Mouse (Mus musculus): ENCODE results near the gene Inpp1. TPM values are rescaled to one million over a fixed set of nuclear protein-coding genes. Genes with fewer than 3 reads are reported as not detected.

Gene Inpp1
- polyA plus RNA-seq (2017; shearing (Covaris generic)), result 155 TPM

DNA sequence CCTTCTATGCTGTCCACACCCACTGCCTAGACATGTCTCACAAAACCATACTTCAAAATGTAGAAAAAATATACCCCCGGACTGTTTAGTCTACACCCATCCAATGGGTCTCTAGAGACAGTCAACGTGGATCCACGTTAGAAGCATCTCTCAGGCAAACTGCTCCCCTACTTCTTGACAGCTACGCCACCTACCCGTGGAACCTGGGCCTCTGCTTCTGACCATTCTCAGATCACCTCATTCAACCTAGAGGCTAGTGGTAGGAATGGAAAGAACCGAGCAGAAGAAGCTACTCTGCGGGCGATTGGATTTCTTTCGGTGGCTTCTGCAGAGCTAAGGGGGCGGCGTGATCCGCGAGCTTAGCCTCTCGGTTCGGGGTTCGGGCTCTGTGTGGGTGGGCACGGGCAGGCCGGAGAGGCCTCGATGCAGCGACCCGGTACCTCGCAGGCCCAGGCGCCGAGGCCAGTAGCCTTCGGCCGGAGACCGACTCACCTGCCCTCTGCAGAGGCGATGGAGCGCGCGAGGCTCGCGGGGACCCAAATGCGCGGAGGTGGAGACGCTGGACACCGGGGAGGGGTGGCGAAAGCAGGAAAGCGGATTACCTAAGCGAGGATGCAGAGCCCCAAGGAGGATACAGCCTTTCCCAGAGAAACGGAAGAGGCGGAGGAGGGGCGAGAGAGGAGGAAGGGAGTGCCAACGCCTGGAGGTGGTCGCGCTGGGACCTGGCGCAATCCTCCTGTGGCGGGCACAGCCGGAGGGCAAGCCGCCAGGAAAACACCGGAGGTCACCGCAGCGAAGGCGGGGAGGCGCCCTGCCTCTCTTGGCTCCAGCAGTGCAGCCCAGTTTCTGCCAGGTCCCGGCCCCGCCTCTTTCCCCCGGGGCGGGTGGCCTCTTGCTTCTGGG lies at the start of gene Inpp1:
TSS of gene Inpp1 (minus strand) at position 779 of the 903 bp plus-strand sequence.

GRCm38 (mm10) chr1:52844782-52845665 lies 27.5 kb upstream of the Inpp1 start, which contains the start of gene Hibch:
Gene Hibch (plus strand): TSS chr1:52844929.

Other genes with a start within 250 kb of the Inpp1 start
- 54.9 TPM for gene Nemp2, start 187.0 kb downstream of the Inpp1 start, polyA plus RNA-seq (2017; shearing (Covaris generic))
- gene Mfsd6, start 90.2 kb downstream of the Inpp1 start, polyA plus RNA-seq (2017; shearing (Covaris generic)), result 109 TPM
- 15.3 TPM for gene Hibch, start 27.2 kb upstream of the Inpp1 start, polyA plus RNA-seq (2017; shearing (Covaris generic))
- 4.2 TPM for gene 1700019D03Rik, start 202.5 kb upstream of the Inpp1 start, polyA plus RNA-seq (2017; shearing (Covaris generic))
- gene Mstn, start 244.0 kb upstream of the Inpp1 start, polyA plus RNA-seq (2017; shearing (Covaris generic)), result not detected

Data from effector memory CD4-positive, alpha-beta T cell, adult 5 months (primary cell).